Mouse (Mus musculus) embryonic facial prominence, embryonic 11.5 days (tissue): ENCODE data around the gene Trabd2b. TPM values are rescaled to one million over a fixed set of nuclear protein-coding genes. Genes with fewer than 3 reads are reported as not detected.

Experiments used
- ATAC-seq: fragments of 200-750 bp; cut with Nextera tagmentation; replicated peaks from 2 replicates; pipeline ENCODE4 v1.8.0; 2017; ENCODE audit warnings: low read depth; ENCODE audit not compliant: insufficient number of reproducible peaks, low FRiP score, low TSS enrichment
- DNase-seq: peaks from one replicate; pipeline ENCODE4 v3.0.0-alpha.2; 2015; ENCODE audit warnings: low spot score
- H3K27ac ChIP-seq: fragments of 300-500 bp; sonication (generic); replicated peaks from 2 replicates; pipeline ENCODE4 v1.5.1; 2014; ENCODE audit warnings: mild to moderate bottlenecking, low read depth, low read length, control low read depth
- H3K27me3 ChIP-seq: fragments of 300-500 bp; sonication (generic); 2 replicates; pipeline ENCODE4 v1.6.1; 2014; ENCODE audit warnings: mild to moderate bottlenecking, low read length, moderate library complexity, mixed read lengths; ENCODE audit not compliant: control insufficient read depth, insufficient read depth
- H3K36me3 ChIP-seq: fragments of 300-500 bp; sonication (generic); replicated peaks from 2 replicates; pipeline ENCODE4 v1.6.1; 2014; ENCODE audit warnings: low read depth, mild to moderate bottlenecking, low read length, moderate library complexity, mixed read lengths; ENCODE audit not compliant: control insufficient read depth, insufficient read depth
- H3K4me1 ChIP-seq: fragments of 300-500 bp; sonication (generic); 2 replicates; pipeline ENCODE4 v1.6.1; 2014; ENCODE audit warnings: low read length, mixed read lengths; ENCODE audit not compliant: control insufficient read depth, insufficient read depth
- H3K4me2 ChIP-seq: fragments of 300-500 bp; sonication (generic); 2 replicates; pipeline ENCODE4 v1.6.1; 2014; ENCODE audit warnings: low read depth, mild to moderate bottlenecking, control low read depth, low read length, moderate library complexity
- H3K4me3 ChIP-seq: fragments of 300-500 bp; sonication (generic); 2 replicates; pipeline ENCODE4 v1.5.1; 2014; ENCODE audit warnings: low read depth, low read length, control low read depth
- H3K9ac ChIP-seq: fragments of 300-500 bp; sonication (generic); replicated peaks from 2 replicates; pipeline ENCODE4 v1.6.1; 2014; ENCODE audit warnings: mild to moderate bottlenecking, control low read depth, low read length
- H3K9me3 ChIP-seq: fragments of 300-500 bp; sonication (generic); replicated peaks from 2 replicates; pipeline ENCODE4 v1.6.1; 2016; ENCODE audit warnings: mild to moderate bottlenecking, low read length, inconsistent platforms, mixed read lengths; ENCODE audit not compliant: control insufficient read depth
- WGBS: fragments of 180-500 bp; shearing (Covaris S2); extraction: QIAGEN DNeasy Blood & Tissue Kit; methylation state at CpG from one replicate; pipeline ENCODE4 v1.1.7; 2014; 5-methylcytosine and 5-hydroxymethylcytosine counted together
- polyA plus RNA-seq: library from polyadenylated mRNA; unstranded; fragments of >200 nt; fragmentation: Nextera tagmentation; extraction: Ambion mirVana; gene quantifications from 2 replicates; pipeline ENCODE4 v1.2.1, GENCODE M21; 2014

Gene Trabd2b
- polyA plus RNA-seq, 1 experiment from 2014 or later = 0.65 TPM

DNA sequence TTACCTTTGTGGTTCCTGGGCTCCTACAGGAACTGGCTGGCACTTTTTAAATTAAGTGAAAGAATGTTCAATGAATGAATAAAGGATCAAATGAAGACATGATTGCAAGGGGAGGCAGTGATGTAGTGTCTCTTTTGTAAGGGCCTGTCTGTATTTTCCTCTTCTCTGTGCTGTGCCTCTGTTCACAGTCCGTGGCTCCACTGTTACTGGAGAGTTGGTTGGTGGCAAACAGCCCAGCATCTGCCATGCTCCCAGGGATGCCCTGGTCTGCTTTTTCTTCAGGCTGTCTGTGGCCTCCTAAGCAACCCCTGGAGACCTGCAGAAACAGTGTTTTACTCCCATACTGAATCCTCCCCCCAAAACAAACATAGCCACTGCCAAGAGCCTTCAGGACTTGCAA, 63.4 kb downstream of the Trabd2b start:
- ATAC-seq = no peak
- no peak overlapping the region for H3K9ac ChIP-seq
- WGBS = 53% methylated on average over 1 of the region's 1 CpGs

DNA sequence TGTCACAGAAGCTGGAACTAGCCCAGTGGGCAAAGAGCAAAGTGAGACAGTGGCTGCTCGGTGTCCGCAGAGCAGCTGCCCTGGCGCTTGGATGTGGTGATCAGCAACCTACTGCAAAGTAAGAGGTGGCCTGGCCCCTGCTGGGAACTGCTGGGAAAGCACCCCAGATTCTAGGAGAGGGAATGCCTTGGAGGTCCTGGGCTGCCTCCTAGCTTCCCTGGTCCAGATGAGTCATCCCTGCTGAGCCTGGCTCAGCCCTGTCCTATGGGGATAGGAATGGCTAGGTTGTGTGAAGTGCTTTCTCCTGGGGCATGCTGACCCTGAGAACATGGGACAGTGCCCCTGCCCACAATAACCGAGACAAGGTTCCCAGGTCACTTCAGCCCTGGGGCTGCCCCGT, 65.6 kb downstream of the Trabd2b start:
- H3K4me2 ChIP-seq = no peak overlapping the region
- WGBS = 57% methylated on average over 5 of the region's 5 CpGs
- no peak for ATAC-seq
- H3K9ac ChIP-seq = no peak overlapping the region
- H3K4me3 ChIP-seq = no peak overlapping the region
- H3K27ac ChIP-seq = no peak overlapping the region
- H3K27me3 ChIP-seq = no peaks in the 10 kb centered on the region; the same call in 1 of the 2 replicates
- H3K4me1 ChIP-seq = peaks cover 3% of the 10 kb centered on the region; the same call in 1 of the 2 replicates
- peak; percentile 40 for DNase-seq
- H3K9me3 ChIP-seq = no peaks in the 10 kb centered on the region
- no peaks in the 10 kb centered on the region for H3K36me3 ChIP-seq

More for the DNA sequence above, 63.4 kb downstream of the Trabd2b start:
- Histone ChIP-seq H3K27ac (no peak overlapping the region), H3K36me3 (no peaks in the 10 kb centered on the region), H3K27me3 (no peaks in the 10 kb centered on the region; the same call in 1 of the 2 replicates), H3K4me2 (no peak overlapping the region), H3K4me3 (no peak overlapping the region), H3K4me1 (peaks cover 3% of the 10 kb centered on the region; the same call in 1 of the 2 replicates), H3K9me3 (no peaks in the 10 kb centered on the region)
- no peak for DNase-seq

DNA sequence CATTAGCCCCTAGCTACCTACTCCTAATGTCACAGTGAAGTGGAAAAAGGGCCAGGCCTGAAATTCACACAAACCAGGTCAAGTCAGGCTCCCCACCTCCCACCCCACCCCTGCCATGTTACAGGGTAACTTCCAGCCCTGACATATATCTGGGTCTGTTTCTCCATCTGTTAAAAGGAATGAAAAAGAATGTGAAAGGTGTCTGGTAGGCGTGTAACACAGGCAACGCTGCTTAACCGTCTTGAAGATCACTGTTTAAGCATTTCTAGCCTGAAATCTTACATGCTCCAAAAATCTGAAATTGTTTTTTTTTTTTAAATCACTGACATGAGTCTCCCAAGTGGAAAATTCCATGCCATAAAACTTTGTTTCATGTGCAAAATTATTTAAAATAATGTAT, 69.8 kb downstream of the Trabd2b start:
- no peak for ATAC-seq
- peaks cover 3% of the 10 kb centered on the region; the same call in 1 of the 2 replicates for H3K4me1 ChIP-seq
- no peaks in the 10 kb centered on the region for H3K36me3 ChIP-seq
- H3K4me2 ChIP-seq = no peak overlapping the region
- no peak overlapping the region for H3K4me3 ChIP-seq
- no peaks in the 10 kb centered on the region; the same call in 1 of the 2 replicates for H3K27me3 ChIP-seq
- WGBS = 91% methylated on average over 3 of the region's 3 CpGs
- no peak overlapping the region for H3K9ac ChIP-seq
- H3K9me3 ChIP-seq = no peaks in the 10 kb centered on the region
- no peak overlapping the region for H3K27ac ChIP-seq
- no peak for DNase-seq

DNA sequence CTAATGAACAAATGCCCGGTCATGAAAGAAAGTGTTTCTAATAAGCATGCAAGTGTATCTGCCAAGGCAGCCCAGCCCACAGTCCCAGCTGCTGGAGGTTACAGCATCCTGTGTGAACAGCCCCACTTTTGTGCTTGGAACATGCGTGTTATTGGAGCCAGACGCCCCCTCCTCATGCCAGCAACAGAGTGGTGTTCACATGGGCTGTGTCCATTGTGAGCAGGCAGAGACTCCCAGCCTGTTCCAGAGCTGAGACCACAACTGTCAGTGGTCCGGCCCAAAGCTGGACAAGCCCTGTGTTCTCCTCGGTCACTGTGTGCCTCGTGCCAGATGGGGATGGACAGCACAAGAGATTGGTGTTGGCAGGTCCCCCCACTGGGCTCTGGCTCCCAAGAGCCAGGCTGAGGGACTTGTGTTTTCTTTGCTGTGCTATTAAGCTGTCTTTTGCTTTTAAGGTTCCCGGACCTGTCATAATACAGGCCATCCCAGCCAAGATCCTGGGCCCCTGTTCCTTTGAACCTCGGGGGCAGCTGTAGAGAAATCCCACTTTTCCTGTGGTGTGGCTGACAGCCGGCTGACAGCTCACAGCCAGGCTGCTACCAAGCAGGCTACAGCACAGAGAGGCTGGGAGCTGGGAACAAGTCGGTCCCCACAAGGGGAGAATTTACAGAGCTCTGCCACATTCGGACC, 70.7 kb downstream of the Trabd2b start:
- peak; percentile 13 for DNase-seq
- peak; percentile 71; the same call in 1 of the 2 replicates for ATAC-seq
- 33% methylated on average over 11 of the region's 11 CpGs for WGBS

DNA sequence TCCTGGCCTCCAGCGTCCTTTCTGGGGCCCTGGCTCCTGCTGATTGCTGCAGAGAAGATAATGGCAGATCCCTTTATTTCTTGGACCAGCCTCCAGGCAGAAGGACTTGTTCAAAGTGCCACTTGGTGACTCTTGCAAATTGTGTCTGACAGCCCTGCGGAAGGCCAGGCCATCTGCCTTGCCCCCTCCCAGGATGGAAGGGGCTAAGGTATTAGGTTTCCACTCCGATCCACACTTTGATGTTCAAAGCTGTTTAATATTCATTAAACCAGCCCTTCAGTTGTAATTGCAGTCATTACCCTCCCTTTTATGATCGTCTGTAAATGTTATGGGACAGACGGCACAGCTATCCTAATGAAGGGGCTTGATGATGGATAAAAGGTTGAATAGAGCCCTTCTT, 75.0 kb downstream of the Trabd2b start:
- Histone ChIP-seq H3K4me3 (no peak overlapping the region), H3K4me2 (no peak overlapping the region), H3K9me3 (no peaks in the 10 kb centered on the region), H3K36me3 (no peaks in the 10 kb centered on the region), H3K27me3 (no peaks in the 10 kb centered on the region), H3K9ac (no peak overlapping the region), H3K27ac (no peak overlapping the region), H3K4me1 (no peaks in the 10 kb centered on the region; the same call in 1 of the 2 replicates)
- WGBS = 34% methylated on average over 5 of the region's 5 CpGs
- ATAC-seq (no peak), DNase-seq (no peak)

More for the DNA sequence above, 70.7 kb downstream of the Trabd2b start:
- no peaks in the 10 kb centered on the region for H3K9me3 ChIP-seq
- no peaks in the 10 kb centered on the region; the same call in 1 of the 2 replicates for H3K27me3 ChIP-seq
- no peak overlapping the region for H3K4me2 ChIP-seq
- no peaks in the 10 kb centered on the region for H3K36me3 ChIP-seq
- no peak overlapping the region for H3K4me3 ChIP-seq
- no peak overlapping the region for H3K27ac ChIP-seq
- peaks cover 3% of the 10 kb centered on the region; the same call in 1 of the 2 replicates for H3K4me1 ChIP-seq
- no peak overlapping the region for H3K9ac ChIP-seq

DNA sequence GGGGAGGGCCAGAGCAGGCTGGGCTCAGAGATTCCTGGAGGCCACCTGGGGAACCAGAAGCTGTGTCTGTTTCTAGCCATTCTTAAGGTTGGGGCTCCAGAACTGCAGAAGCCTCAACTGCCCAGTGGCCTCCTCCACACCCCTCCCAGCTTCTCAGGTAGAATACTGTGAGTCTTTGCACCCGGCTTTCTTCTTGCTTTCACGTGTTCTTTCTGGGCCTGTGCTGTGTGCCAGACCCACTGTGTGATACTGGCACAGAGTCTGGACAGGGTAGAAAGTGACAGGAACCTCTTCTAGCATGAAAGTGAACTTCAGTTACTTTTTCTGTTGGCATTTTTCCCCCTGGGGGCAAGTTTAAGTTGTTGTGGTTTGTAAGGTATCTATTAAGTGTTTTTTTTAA, 77.6 kb downstream of the Trabd2b start:
- H3K36me3 ChIP-seq = no peaks in the 10 kb centered on the region
- no peak for ATAC-seq

DNA sequence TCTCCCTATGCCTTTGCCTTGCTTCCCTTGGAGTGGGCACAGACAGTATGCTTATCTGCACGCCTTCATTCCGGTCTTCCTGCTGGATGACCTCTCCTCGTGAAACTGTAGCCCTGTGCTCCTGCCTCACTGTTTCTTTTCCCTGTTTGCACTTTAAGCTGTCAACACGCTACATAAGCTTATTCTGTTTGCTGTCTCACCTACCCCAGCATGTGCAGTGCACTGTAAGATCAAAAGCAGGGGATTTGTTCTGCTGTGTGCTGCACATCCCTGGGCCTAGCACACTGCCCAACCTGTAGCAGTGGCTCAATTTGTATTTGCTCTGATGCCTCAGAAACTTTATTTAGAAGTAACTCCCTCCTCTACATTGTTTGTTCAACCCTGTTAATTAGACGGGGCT, 79.5 kb downstream of the Trabd2b start:
- Histone ChIP-seq H3K9ac (no peak overlapping the region), H3K27me3 (no peaks in the 10 kb centered on the region), H3K4me2 (no peak overlapping the region), H3K4me1 (no peaks in the 10 kb centered on the region), H3K4me3 (no peak overlapping the region), H3K27ac (no peak overlapping the region), H3K36me3 (no peaks in the 10 kb centered on the region), H3K9me3 (no peaks in the 10 kb centered on the region)
- WGBS = 68% methylated on average over 5 of the region's 5 CpGs
- no peak for ATAC-seq
- no peak for DNase-seq

More for the DNA sequence above, 77.6 kb downstream of the Trabd2b start:
- Histone ChIP-seq H3K4me1 (no peaks in the 10 kb centered on the region), H3K4me3 (no peak overlapping the region), H3K9ac (no peak overlapping the region), H3K4me2 (no peak overlapping the region), H3K27ac (no peak overlapping the region), H3K27me3 (no peaks in the 10 kb centered on the region), H3K9me3 (no peaks in the 10 kb centered on the region)
- 87% methylated on average over 2 of the region's 2 CpGs for WGBS
- DNase-seq = no peak

DNA sequence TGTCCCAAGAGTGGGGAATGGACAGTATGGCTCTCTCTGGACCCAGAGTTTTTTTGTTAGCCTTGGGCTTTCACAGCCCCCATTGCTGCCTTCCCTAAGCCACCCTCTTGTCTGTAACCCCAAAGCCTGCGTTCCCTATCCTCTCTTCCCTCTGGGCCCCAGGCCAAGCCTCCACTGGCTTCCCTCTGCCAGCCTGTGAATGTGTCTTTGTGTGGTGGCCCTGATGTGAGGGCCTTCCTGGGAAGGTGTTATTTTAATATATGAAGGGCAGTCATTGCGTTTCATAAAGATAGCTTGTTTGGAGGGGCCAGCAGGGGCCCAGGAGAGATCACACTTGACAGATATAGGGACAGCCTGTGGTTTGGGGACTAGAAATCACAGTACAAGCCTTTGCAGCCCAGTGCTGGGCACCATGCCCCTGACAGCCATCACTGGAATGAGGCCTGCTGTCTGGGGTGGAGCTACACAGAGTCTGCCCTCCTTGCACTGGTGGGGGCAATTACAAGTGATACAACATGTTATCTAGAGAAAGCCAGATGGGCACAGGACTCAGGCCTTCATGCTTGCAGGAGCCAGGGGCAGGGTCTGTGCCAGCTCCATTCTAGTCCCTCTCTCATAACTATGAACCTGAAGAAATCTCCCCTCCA, 80.5 kb downstream of the Trabd2b start:
- Histone ChIP-seq H3K27me3 (no peaks in the 10 kb centered on the region), H3K9ac (no peak overlapping the region), H3K4me1 (no peaks in the 10 kb centered on the region), H3K4me2 (no peak overlapping the region), H3K9me3 (no peaks in the 10 kb centered on the region), H3K36me3 (no peaks in the 10 kb centered on the region), H3K4me3 (no peak overlapping the region), H3K27ac (no peak overlapping the region)
- 81% methylated on average over 2 of the region's 2 CpGs for WGBS
- no peak for DNase-seq
- no peak for ATAC-seq
